Mouse (Mus musculus) brain, embryonic 14.5 days (tissue): ENCODE measurements at regions not wholly inside any gene's neighbourhood (a gene's known extent, or its start where the extent isn't known, plus 50 kb on each side); places are given as distances from the start of the nearest gene placed in this dataset.

Source experiments
- CTCF ChIP-seq: fragments of 200-500 bp; IDR thresholded peaks from 2 replicates; pipeline ENCODE4 v1.5.1; 2012; ENCODE audit warnings: inconsistent platforms, mild to moderate bottlenecking, moderate library complexity, borderline replicate concordance; ENCODE audit not compliant: insufficient read depth, insufficient read length; ENCODE audit errors: extremely low read depth
- POLR2A ChIP-seq: fragments of 200-500 bp; IDR thresholded peaks from 2 replicates; pipeline ENCODE4 v1.6.1; 2012; ENCODE audit warnings: mild to moderate bottlenecking, inconsistent platforms, borderline replicate concordance; ENCODE audit not compliant: poor library complexity, insufficient read depth, insufficient read length, severe bottlenecking; ENCODE audit errors: extremely low read depth

- no peak for TF ChIP-seq POLR2A
- no peak for TF ChIP-seq CTCF
Measured at GRCm38 (mm10) chr6:73587686-73588085, 118.2 kb upstream of the 4931417E11Rik start.
